Mouse (Mus musculus): ENCODE measurements at regions not wholly inside any gene's neighbourhood (a gene's known extent, or its start where the extent isn't known, plus 50 kb on each side); places are given as distances from the start of the nearest gene placed in this dataset.

- no peak for ATAC-seq
- no peaks in the 10 kb centered on the region for H3K36me3 ChIP-seq (ENCODE audit: control insufficient read depth, insufficient read depth, low read length)
- no peak overlapping the region for H3K9ac ChIP-seq (ENCODE audit: low read depth, low read length)
- no peak overlapping the region for H3K4me3 ChIP-seq (ENCODE audit: low read depth, low read length)
- no peaks in the 10 kb centered on the region for H3K27me3 ChIP-seq (ENCODE audit: control insufficient read depth, insufficient read depth, low read depth, low read length)
- 0 out of 2 replicates have a peak, but pooled peaks cover 4% of the 10 kb centered on the region for H3K4me1 ChIP-seq (ENCODE audit: control insufficient read depth, insufficient read depth, low read length)
- H3K4me2 ChIP-seq (ENCODE audit: low read length), result no peak overlapping the region
- WGBS, result 72% methylated on average over 7 of the region's 7 CpGs
- no peaks in the 10 kb centered on the region for H3K9me3 ChIP-seq (replicated peaks; ENCODE audit: control insufficient read depth, low read length, poor library complexity, severe bottlenecking)
- no peak overlapping the region for H3K27ac ChIP-seq (ENCODE audit: low read length)
Measured at GRCm38 (mm10) chr12:77698088-77698487, 460.2 kb downstream of the Fut8 start.

- Histone ChIP-seq H3K36me3 (ENCODE audit: control insufficient read depth, insufficient read depth, low read length) (no peaks in the 10 kb centered on the region), H3K9me3 (replicated peaks; ENCODE audit: control insufficient read depth, low read length, poor library complexity, severe bottlenecking) (no peaks in the 10 kb centered on the region), H3K9ac (ENCODE audit: low read depth, low read length) (no peak overlapping the region), H3K4me3 (ENCODE audit: low read depth, low read length) (no peak overlapping the region), H3K27ac (ENCODE audit: low read length) (no peak overlapping the region), H3K4me1 (ENCODE audit: control insufficient read depth, insufficient read depth, low read length) (0 out of 2 replicates have a peak, but pooled peaks cover 4% of the 10 kb centered on the region), H3K27me3 (ENCODE audit: control insufficient read depth, insufficient read depth, low read depth, low read length) (no peaks in the 10 kb centered on the region), H3K4me2 (ENCODE audit: low read length) (no peak overlapping the region)
- 10% methylated on average over 2 of the region's 2 CpGs for WGBS
- no peak for ATAC-seq
Measured at GRCm38 (mm10) chr12:77699896-77700605, 462.1 kb downstream of the Fut8 start.

GRCm38 (mm10) chr12:77715506-77715905, 477.6 kb downstream of the Fut8 start:
- no peak for ATAC-seq
- no peaks in the 10 kb centered on the region for H3K27me3 ChIP-seq (ENCODE audit: control insufficient read depth, insufficient read depth, low read depth, low read length)
- WGBS, result 65% methylated on average over 7 of the region's 7 CpGs
- H3K27ac ChIP-seq (ENCODE audit: low read length), result no peak overlapping the region
- H3K9ac ChIP-seq (ENCODE audit: low read depth, low read length), result no peak overlapping the region
- no peak overlapping the region for H3K4me2 ChIP-seq (ENCODE audit: low read length)
- no peak overlapping the region for H3K4me3 ChIP-seq (ENCODE audit: low read depth, low read length)
- no peaks in the 10 kb centered on the region for H3K9me3 ChIP-seq (replicated peaks; ENCODE audit: control insufficient read depth, low read length, poor library complexity, severe bottlenecking)
- no peaks in the 10 kb centered on the region for H3K36me3 ChIP-seq (ENCODE audit: control insufficient read depth, insufficient read depth, low read length)
- peaks cover 5% of the 10 kb centered on the region for H3K4me1 ChIP-seq (ENCODE audit: control insufficient read depth, insufficient read depth, low read length)

- Histone ChIP-seq H3K27ac (ENCODE audit: low read length) (no peak overlapping the region), H3K27me3 (ENCODE audit: control insufficient read depth, insufficient read depth, low read depth, low read length) (no peaks in the 10 kb centered on the region), H3K4me2 (ENCODE audit: low read length) (no peak overlapping the region), H3K4me1 (ENCODE audit: control insufficient read depth, insufficient read depth, low read length) (peaks cover 5% of the 10 kb centered on the region), H3K4me3 (ENCODE audit: low read depth, low read length) (no peak overlapping the region), H3K9me3 (replicated peaks; ENCODE audit: control insufficient read depth, low read length, poor library complexity, severe bottlenecking) (no peaks in the 10 kb centered on the region), H3K9ac (ENCODE audit: low read depth, low read length) (no peak overlapping the region), H3K36me3 (ENCODE audit: control insufficient read depth, insufficient read depth, low read length) (no peaks in the 10 kb centered on the region)
- 3% methylated on average over 2 of the region's 2 CpGs for WGBS
- ATAC-seq, result peak; percentile 68
Measured at GRCm38 (mm10) chr12:77715979-77716378, 478.1 kb downstream of the Fut8 start.

GRCm38 (mm10) chr12:77727766-77728165, 466.3 kb upstream of the Gm6657 start:
- Histone ChIP-seq H3K9ac (ENCODE audit: low read depth, low read length) (no peak overlapping the region), H3K27me3 (ENCODE audit: control insufficient read depth, insufficient read depth, low read depth, low read length) (no peaks in the 10 kb centered on the region), H3K27ac (ENCODE audit: low read length) (no peak overlapping the region), H3K36me3 (ENCODE audit: control insufficient read depth, insufficient read depth, low read length) (no peaks in the 10 kb centered on the region), H3K4me3 (ENCODE audit: low read depth, low read length) (no peak overlapping the region), H3K9me3 (replicated peaks; ENCODE audit: control insufficient read depth, low read length, poor library complexity, severe bottlenecking) (no peaks in the 10 kb centered on the region), H3K4me2 (ENCODE audit: low read length) (no peak overlapping the region), H3K4me1 (ENCODE audit: control insufficient read depth, insufficient read depth, low read length) (no peaks in the 10 kb centered on the region)
- WGBS, result 29% methylated on average over 4 of the region's 4 CpGs
- ATAC-seq, result no peak

- Histone ChIP-seq H3K27me3 (ENCODE audit: control insufficient read depth, insufficient read depth, low read depth, low read length) (no peaks in the 10 kb centered on the region), H3K4me3 (ENCODE audit: low read depth, low read length) (no peak overlapping the region), H3K36me3 (ENCODE audit: control insufficient read depth, insufficient read depth, low read length) (no peaks in the 10 kb centered on the region), H3K4me1 (ENCODE audit: control insufficient read depth, insufficient read depth, low read length) (no peaks in the 10 kb centered on the region), H3K4me2 (ENCODE audit: low read length) (no peak overlapping the region), H3K9me3 (replicated peaks; ENCODE audit: control insufficient read depth, low read length, poor library complexity, severe bottlenecking) (no peaks in the 10 kb centered on the region), H3K9ac (ENCODE audit: low read depth, low read length) (no peak overlapping the region), H3K27ac (ENCODE audit: low read length) (no peak overlapping the region)
- 58% methylated on average over 6 of the region's 6 CpGs for WGBS
- ATAC-seq, result no peak
Measured at GRCm38 (mm10) chr12:77739047-77739760, 454.8 kb upstream of the Gm6657 start.

- no peaks in the 10 kb centered on the region for H3K27me3 ChIP-seq (ENCODE audit: control insufficient read depth, insufficient read depth, low read depth, low read length)
- no peak overlapping the region for H3K4me2 ChIP-seq (ENCODE audit: low read length)
- ATAC-seq, result peak; percentile 71; the same call in 1 of the 2 replicates
- no peak overlapping the region for H3K4me3 ChIP-seq (ENCODE audit: low read depth, low read length)
- no peaks in the 10 kb centered on the region for H3K4me1 ChIP-seq (ENCODE audit: control insufficient read depth, insufficient read depth, low read length)
- no peaks in the 10 kb centered on the region for H3K9me3 ChIP-seq (replicated peaks; ENCODE audit: control insufficient read depth, low read length, poor library complexity, severe bottlenecking)
- no peaks in the 10 kb centered on the region for H3K36me3 ChIP-seq (ENCODE audit: control insufficient read depth, insufficient read depth, low read length)
- no peak overlapping the region for H3K27ac ChIP-seq (ENCODE audit: low read length)
- H3K9ac ChIP-seq (ENCODE audit: low read depth, low read length), result no peak overlapping the region
- 28% methylated on average over 3 of the region's 3 CpGs for WGBS
Measured at GRCm38 (mm10) chr12:77742716-77743115, 451.3 kb upstream of the Gm6657 start.

GRCm38 (mm10) chr12:77749438-77750007, 444.5 kb upstream of the Gm6657 start:
- H3K36me3 ChIP-seq (ENCODE audit: control insufficient read depth, insufficient read depth, low read length), result no peaks in the 10 kb centered on the region
- H3K4me1 ChIP-seq (ENCODE audit: control insufficient read depth, insufficient read depth, low read length), result no peaks in the 10 kb centered on the region
- H3K9ac ChIP-seq (ENCODE audit: low read depth, low read length), result no peak overlapping the region
- H3K4me3 ChIP-seq (ENCODE audit: low read depth, low read length), result no peak overlapping the region
- H3K27ac ChIP-seq (ENCODE audit: low read length), result no peak overlapping the region
- H3K4me2 ChIP-seq (ENCODE audit: low read length), result no peak overlapping the region
- no peaks in the 10 kb centered on the region for H3K27me3 ChIP-seq (ENCODE audit: control insufficient read depth, insufficient read depth, low read depth, low read length)
- 66% methylated on average over 3 of the region's 3 CpGs for WGBS
- ATAC-seq, result peak; percentile 48; the same call in 1 of the 2 replicates
- no peaks in the 10 kb centered on the region for H3K9me3 ChIP-seq (replicated peaks; ENCODE audit: control insufficient read depth, low read length, poor library complexity, severe bottlenecking)

GRCm38 (mm10) chr12:77752181-77752580, 441.9 kb upstream of the Gm6657 start:
- Histone ChIP-seq H3K4me3 (ENCODE audit: low read depth, low read length) (no peak overlapping the region), H3K36me3 (ENCODE audit: control insufficient read depth, insufficient read depth, low read length) (no peaks in the 10 kb centered on the region), H3K9me3 (replicated peaks; ENCODE audit: control insufficient read depth, low read length, poor library complexity, severe bottlenecking) (no peaks in the 10 kb centered on the region), H3K27ac (ENCODE audit: low read length) (no peak overlapping the region), H3K27me3 (ENCODE audit: control insufficient read depth, insufficient read depth, low read depth, low read length) (no peaks in the 10 kb centered on the region), H3K9ac (ENCODE audit: low read depth, low read length) (no peak overlapping the region), H3K4me1 (ENCODE audit: control insufficient read depth, insufficient read depth, low read length) (no peaks in the 10 kb centered on the region), H3K4me2 (ENCODE audit: low read length) (no peak overlapping the region)
- WGBS, result 86% methylated on average over 5 of the region's 5 CpGs
- ATAC-seq, result no peak

Measured in midbrain, embryonic 16.5 days (tissue).